Mouse (Mus musculus): ENCODE data around the gene Fn3krp. TPM values are rescaled to one million over a fixed set of nuclear protein-coding genes. Genes with fewer than 3 reads are reported as not detected.

Gene Fn3krp
- 8.2 and 8.8 TPM in 2 replicates for polyA plus RNA-seq (2014; fragmentation: Nextera tagmentation; extraction: Ambion mirVana)

DNA sequence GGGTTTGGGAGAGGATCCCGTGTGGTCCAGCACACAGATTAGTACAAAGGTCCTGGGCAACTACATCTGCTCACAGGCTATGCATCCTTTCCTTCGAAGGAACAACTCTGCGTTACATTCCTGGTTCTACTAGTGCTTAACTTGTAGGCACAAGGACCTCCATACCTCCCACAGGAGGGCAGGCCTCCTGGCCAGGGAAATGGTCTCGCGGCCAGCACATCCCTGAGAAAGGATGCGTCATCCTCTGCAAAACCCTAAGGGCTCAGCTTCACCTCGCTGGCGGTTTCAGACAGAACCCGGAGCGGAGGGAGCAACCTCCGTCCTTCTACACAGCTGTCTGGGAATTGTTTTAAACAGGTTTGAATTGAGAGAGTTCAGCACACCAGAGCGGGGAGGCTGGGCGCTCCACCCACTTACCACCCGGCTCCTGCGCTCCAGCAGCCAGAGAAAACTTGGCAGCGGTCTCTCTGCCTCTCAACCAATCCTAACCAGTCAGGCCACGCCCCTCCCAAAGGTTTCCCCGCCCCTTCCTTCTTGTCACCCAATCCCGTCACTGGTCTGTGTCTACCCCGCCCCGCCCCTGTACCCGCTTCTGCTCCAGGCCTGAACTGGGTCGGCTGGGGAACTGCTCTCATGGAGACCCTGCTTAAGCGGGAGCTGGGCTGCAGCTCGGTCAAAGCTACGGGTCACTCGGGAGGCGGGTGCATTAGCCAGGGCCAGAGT is at the start of gene Fn3krp:
Fn3krp (plus strand) TSS at position 572 of the 723 bp plus-strand sequence.
- H3K4me1 ChIP-seq (ENCODE audit: control insufficient read depth, insufficient read depth, low read length) = 0 out of 2 replicates have a peak, but pooled peaks cover 3% of the 10 kb centered on the region
- peak within 1 kb of the TSS; percentile 68 for H3K9ac ChIP-seq (ENCODE audit: low read length)
- ATAC-seq (ENCODE audit: insufficient read depth, low FRiP score, low TSS enrichment) = peak; percentile 99
- H3K4me2 ChIP-seq (ENCODE audit: low read depth) = peak within 1 kb of the TSS; percentile 78
- H3K27ac ChIP-seq (ENCODE audit: low read depth, low read length) = 0 out of 2 replicates have a peak within 1 kb of the TSS, but pooled peaks have one; percentile 17
- no peaks in the 10 kb centered on the region for H3K9me3 ChIP-seq (ENCODE audit: control insufficient read depth, low read length)
- peak; percentile 98 for DNase-seq (ENCODE audit: low spot score)
- H3K27me3 ChIP-seq (ENCODE audit: control insufficient read depth, insufficient read depth, low read length) = no peaks in the 10 kb centered on the region
- 2% methylated on average over 28 of the region's 28 CpGs for WGBS
- no peaks in the 10 kb centered on the region for H3K36me3 ChIP-seq (ENCODE audit: control insufficient read depth, insufficient read depth, low read length)
- H3K4me3 ChIP-seq (ENCODE audit: low read depth, low read length) = peak within 1 kb of the TSS; percentile 72

DNA sequence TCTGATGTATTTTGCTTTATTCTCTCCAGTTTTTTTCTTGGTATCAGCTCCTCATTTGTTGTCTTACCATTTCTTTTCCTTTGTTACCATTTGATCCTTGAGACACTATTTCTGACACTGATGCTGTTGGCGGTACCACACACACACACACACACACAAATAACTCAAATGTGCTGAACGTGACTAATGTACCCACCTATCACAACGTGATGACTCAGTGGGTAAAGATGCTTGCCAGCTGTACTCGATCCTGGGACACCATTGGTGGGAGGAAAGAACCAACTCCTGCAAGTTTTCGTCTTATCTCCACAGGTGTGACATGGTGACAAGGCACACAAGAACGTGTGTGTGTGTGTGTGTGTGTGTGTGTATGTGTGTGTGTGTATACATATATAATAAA is 47.9 kb upstream of the Fn3krp start:
- Histone ChIP-seq H3K4me1 (ENCODE audit: control insufficient read depth, insufficient read depth, low read length) (no peaks in the 10 kb centered on the region), H3K36me3 (ENCODE audit: control insufficient read depth, insufficient read depth, low read length) (no peaks in the 10 kb centered on the region), H3K4me3 (ENCODE audit: low read depth, low read length) (no peak overlapping the region), H3K4me2 (ENCODE audit: low read depth) (no peak overlapping the region), H3K27me3 (ENCODE audit: control insufficient read depth, insufficient read depth, low read length) (no peaks in the 10 kb centered on the region), H3K9me3 (ENCODE audit: control insufficient read depth, low read length) (no peaks in the 10 kb centered on the region), H3K27ac (ENCODE audit: low read depth, low read length) (no peak overlapping the region), H3K9ac (ENCODE audit: low read length) (no peak overlapping the region)
- WGBS = 70% methylated on average over 6 of the region's 6 CpGs
- DNase-seq (ENCODE audit: low spot score) (no peak), ATAC-seq (ENCODE audit: insufficient read depth, low FRiP score, low TSS enrichment) (no peak)

DNA sequence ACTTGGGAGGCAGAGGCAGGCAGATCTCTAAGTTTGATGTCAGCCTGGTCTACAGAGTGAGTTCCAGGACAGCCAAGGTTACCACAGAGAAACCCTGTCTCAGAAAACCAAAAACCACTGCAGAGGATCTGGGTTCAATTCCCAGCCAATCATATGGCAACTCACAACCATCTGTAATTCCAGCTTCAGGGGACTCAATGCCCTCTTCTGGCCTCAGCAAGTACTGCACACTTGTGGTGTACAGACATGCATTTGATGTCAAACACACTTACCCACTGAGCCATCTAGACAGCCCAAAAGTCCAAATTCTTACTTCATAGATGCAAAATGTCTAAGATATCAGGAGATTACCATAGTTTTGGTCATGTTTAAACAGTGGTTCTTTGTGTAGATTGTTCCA is 42.6 kb upstream of the Fn3krp start:
- Histone ChIP-seq H3K36me3 (ENCODE audit: control insufficient read depth, insufficient read depth, low read length) (no peaks in the 10 kb centered on the region), H3K27me3 (ENCODE audit: control insufficient read depth, insufficient read depth, low read length) (no peaks in the 10 kb centered on the region), H3K4me2 (ENCODE audit: low read depth) (no peak overlapping the region), H3K9ac (ENCODE audit: low read length) (no peak overlapping the region), H3K4me3 (ENCODE audit: low read depth, low read length) (no peak overlapping the region), H3K9me3 (ENCODE audit: control insufficient read depth, low read length) (no peaks in the 10 kb centered on the region), H3K27ac (ENCODE audit: low read depth, low read length) (no peak overlapping the region), H3K4me1 (ENCODE audit: control insufficient read depth, insufficient read depth, low read length) (no peaks in the 10 kb centered on the region)
- DNase-seq (ENCODE audit: low spot score) (no peak), ATAC-seq (ENCODE audit: insufficient read depth, low FRiP score, low TSS enrichment) (no peak)

DNA sequence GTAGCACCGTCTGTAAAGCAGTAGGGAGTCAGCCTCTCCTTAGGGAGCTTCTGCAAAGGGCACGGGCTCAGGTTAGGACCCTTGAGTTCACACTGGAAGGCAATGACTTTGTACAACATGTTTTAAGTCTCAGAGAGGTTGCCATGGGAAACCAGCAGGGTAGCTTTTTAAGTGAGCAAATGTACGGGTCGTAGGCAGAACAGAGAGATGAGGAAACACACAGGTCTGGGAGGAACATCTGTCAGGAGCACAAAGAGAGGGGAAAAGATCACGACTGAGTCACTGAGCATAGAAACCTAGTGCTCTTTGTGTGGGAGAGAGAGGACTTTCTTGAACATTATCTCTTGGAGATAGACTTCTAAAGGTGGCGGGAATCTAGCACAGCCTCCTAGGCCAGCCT is 40.9 kb upstream of the Fn3krp start:
- no peak overlapping the region for H3K4me2 ChIP-seq (ENCODE audit: low read depth)
- H3K36me3 ChIP-seq (ENCODE audit: control insufficient read depth, insufficient read depth, low read length) = no peaks in the 10 kb centered on the region
- H3K4me3 ChIP-seq (ENCODE audit: low read depth, low read length) = no peak overlapping the region
- no peaks in the 10 kb centered on the region for H3K27me3 ChIP-seq (ENCODE audit: control insufficient read depth, insufficient read depth, low read length)
- DNase-seq (ENCODE audit: low spot score) (no peak), ATAC-seq (ENCODE audit: insufficient read depth, low FRiP score, low TSS enrichment) (no peak)
- WGBS = 35% methylated on average over 6 of the region's 6 CpGs
- no peak overlapping the region for H3K9ac ChIP-seq (ENCODE audit: low read length)
- no peaks in the 10 kb centered on the region for H3K9me3 ChIP-seq (ENCODE audit: control insufficient read depth, low read length)
- H3K4me1 ChIP-seq (ENCODE audit: control insufficient read depth, insufficient read depth, low read length) = no peaks in the 10 kb centered on the region
- no peak overlapping the region for H3K27ac ChIP-seq (ENCODE audit: low read depth, low read length)

DNA sequence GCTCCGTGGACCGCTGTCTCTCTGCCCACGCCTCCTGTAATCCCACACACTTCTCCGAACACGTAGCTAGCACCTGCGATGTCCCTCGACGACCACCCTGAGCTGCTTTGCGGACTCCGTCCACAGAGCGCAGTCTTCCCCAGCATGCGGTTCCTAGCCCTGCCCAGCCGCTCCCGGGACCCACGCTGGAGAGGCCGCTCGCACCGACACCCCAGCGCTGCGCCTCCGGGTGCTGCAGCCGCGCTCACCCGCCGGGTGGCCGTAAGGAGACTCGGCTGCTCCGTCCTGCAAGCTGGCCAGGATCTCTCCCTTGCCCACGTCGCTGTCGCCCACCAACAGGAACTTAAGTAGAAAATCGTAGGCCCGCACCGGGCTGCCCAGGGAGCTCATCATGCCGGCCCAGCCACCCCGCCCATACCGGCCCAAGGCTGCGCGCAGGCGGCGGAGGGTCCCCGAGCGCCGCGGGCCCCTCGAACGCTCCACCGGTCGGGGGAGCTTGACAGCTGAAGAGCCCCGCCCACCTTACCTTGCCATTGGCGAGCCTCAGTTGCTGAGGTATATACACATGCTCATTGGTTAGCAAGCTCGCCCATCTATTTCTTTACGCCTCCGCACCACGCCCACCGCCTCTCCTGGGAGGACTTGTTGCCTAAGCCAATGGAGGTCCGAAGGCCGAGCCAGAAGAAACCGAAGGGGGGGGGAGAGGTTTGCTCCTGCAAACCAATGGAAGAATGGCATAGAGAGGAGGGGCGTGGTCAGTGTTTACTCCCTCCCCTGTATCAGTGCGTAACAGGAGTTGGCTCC is 33.2 kb upstream of the Fn3krp start, which contains the start of gene Rab40b:
Rab40b (minus strand) TSS at position 502 of the 804 bp plus-strand sequence.
- 1% methylated on average over 61 of the region's 61 CpGs for WGBS
- no peak within 1 kb of the TSS for H3K27ac ChIP-seq (ENCODE audit: low read depth, low read length)
- ATAC-seq (ENCODE audit: insufficient read depth, low FRiP score, low TSS enrichment) = peak; percentile 98

DNA sequence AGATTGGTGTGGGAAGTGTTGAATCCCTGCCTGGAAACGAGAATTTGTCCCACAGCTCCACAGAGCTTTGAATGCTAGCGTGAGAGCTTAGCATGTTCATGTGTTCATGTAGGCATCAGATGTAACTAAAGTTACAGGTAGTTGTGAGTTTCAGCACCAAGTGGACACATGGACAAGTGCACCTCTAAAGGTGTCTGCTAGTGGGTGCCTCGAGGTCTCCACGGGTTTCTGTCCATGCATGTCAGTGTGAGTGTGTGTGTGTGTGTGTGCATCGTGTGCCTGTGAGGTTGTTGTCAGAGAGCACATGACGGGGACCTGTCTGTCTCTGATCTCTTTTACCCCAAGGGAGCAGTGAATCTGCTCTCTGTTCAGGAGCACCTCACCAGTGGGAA is 32.7 kb upstream of the Fn3krp start:
- H3K9me3 ChIP-seq (ENCODE audit: control insufficient read depth, low read length) = no peaks in the 10 kb centered on the region
- H3K9ac ChIP-seq (ENCODE audit: low read length) = no peak overlapping the region
- H3K36me3 ChIP-seq (ENCODE audit: control insufficient read depth, insufficient read depth, low read length) = no peaks in the 10 kb centered on the region
- H3K4me2 ChIP-seq (ENCODE audit: low read depth) = peak overlapping the region; percentile 93
- no peak overlapping the region for H3K27ac ChIP-seq (ENCODE audit: low read depth, low read length)
- no peaks in the 10 kb centered on the region for H3K4me1 ChIP-seq (ENCODE audit: control insufficient read depth, insufficient read depth, low read length)
- WGBS = 12% methylated on average over 6 of the region's 6 CpGs
- 0 out of 2 replicates have a peak, but pooled peaks cover 4% of the 10 kb centered on the region for H3K27me3 ChIP-seq (ENCODE audit: control insufficient read depth, insufficient read depth, low read length)
- 0 out of 2 replicates have a peak overlapping the region, but pooled peaks have one; percentile 55 for H3K4me3 ChIP-seq (ENCODE audit: low read depth, low read length)
- ATAC-seq (ENCODE audit: insufficient read depth, low FRiP score, low TSS enrichment) (peak; percentile 13; the same call in 1 of the 2 replicates), DNase-seq (ENCODE audit: low spot score) (no peak)

More for the DNA sequence above, 33.2 kb upstream of the Fn3krp start, which contains the start of gene Rab40b:
- Histone ChIP-seq H3K4me3 (ENCODE audit: low read depth, low read length) (peak within 1 kb of the TSS; percentile 55), H3K4me1 (ENCODE audit: control insufficient read depth, insufficient read depth, low read length) (no peaks in the 10 kb centered on the region), H3K9me3 (ENCODE audit: control insufficient read depth, low read length) (no peaks in the 10 kb centered on the region), H3K36me3 (ENCODE audit: control insufficient read depth, insufficient read depth, low read length) (no peaks in the 10 kb centered on the region), H3K9ac (ENCODE audit: low read length) (peak within 1 kb of the TSS; percentile 49), H3K4me2 (ENCODE audit: low read depth) (peak within 1 kb of the TSS; percentile 93), H3K27me3 (ENCODE audit: control insufficient read depth, insufficient read depth, low read length) (0 out of 2 replicates have a peak, but pooled peaks cover 4% of the 10 kb centered on the region)
- peak; percentile 93 for DNase-seq (ENCODE audit: low spot score)

DNA sequence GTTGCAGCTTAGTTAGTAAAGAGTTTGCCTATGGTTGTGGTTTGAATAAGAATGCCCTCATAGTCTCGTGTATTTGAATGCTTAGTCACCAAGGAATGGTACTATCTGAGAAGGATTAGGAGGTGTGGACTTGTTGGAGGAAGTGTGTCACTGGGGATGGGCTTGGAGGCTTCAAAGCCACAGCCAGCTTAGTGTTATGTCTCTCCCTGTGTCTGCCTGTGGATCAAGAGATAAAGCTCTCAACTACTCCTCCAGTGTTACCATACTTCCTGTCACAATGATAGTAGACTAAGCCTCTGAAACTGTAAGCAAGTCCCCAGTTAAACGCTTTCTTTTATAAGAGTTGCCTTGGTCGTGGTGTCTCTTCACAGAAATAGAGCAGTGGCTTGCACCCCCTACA is 30.4 kb upstream of the Fn3krp start:
- Histone ChIP-seq H3K4me1 (ENCODE audit: control insufficient read depth, insufficient read depth, low read length) (no peaks in the 10 kb centered on the region), H3K36me3 (ENCODE audit: control insufficient read depth, insufficient read depth, low read length) (no peaks in the 10 kb centered on the region), H3K27me3 (ENCODE audit: control insufficient read depth, insufficient read depth, low read length) (0 out of 2 replicates have a peak, but pooled peaks cover 4% of the 10 kb centered on the region), H3K9me3 (ENCODE audit: control insufficient read depth, low read length) (no peaks in the 10 kb centered on the region), H3K9ac (ENCODE audit: low read length) (no peak overlapping the region), H3K4me3 (ENCODE audit: low read depth, low read length) (no peak overlapping the region), H3K27ac (ENCODE audit: low read depth, low read length) (no peak overlapping the region), H3K4me2 (ENCODE audit: low read depth) (no peak overlapping the region)
- DNase-seq (ENCODE audit: low spot score) (no peak), ATAC-seq (ENCODE audit: insufficient read depth, low FRiP score, low TSS enrichment) (no peak)
- 77% methylated on average over 3 of the region's 3 CpGs for WGBS

DNA sequence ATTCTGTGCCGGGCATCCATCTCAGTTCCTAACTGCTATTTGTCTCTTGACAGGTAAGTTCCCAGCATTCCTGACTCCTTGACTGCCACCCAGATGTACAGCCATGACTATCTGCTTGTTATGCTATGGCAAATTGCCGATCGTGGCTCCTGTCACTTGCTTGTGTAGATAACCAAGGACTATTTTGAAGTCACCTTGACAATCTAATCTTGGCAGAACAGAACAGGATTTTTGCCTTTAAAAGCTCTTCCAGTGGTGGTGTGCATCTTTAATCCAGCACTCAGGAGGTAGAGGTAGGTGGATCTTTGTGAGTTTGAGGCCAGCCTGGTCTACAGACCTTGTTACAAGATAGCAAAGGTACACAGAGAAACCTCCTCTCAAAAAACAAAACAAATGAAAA is 28.8 kb upstream of the Fn3krp start:
- Histone ChIP-seq H3K4me3 (ENCODE audit: low read depth, low read length) (no peak overlapping the region), H3K9ac (ENCODE audit: low read length) (no peak overlapping the region), H3K27ac (ENCODE audit: low read depth, low read length) (no peak overlapping the region), H3K27me3 (ENCODE audit: control insufficient read depth, insufficient read depth, low read length) (no peaks in the 10 kb centered on the region), H3K36me3 (ENCODE audit: control insufficient read depth, insufficient read depth, low read length) (no peaks in the 10 kb centered on the region), H3K9me3 (ENCODE audit: control insufficient read depth, low read length) (no peaks in the 10 kb centered on the region), H3K4me1 (ENCODE audit: control insufficient read depth, insufficient read depth, low read length) (no peaks in the 10 kb centered on the region), H3K4me2 (ENCODE audit: low read depth) (no peak overlapping the region)
- ATAC-seq (ENCODE audit: insufficient read depth, low FRiP score, low TSS enrichment) (no peak), DNase-seq (ENCODE audit: low spot score) (no peak)
- 92% methylated on average over 3 of the region's 3 CpGs for WGBS

Data from neural tube, embryonic 11.5 days (tissue).